ENCODE assay signal across 8 mouse cellular contexts in genomic region chr11:90250730-90251129, GRCm38 (mm10). TPM values are rescaled to one million over a fixed set of nuclear protein-coding genes. Genes with fewer than 3 reads are reported as not detected.
DNase-seq lines count a peak whose midpoint lies in the region; ATAC-seq and TF ChIP-seq lines count a peak whose summit lies in the region.

No protein-coding gene starts in this region.

- no peak for TF ChIP-seq EP300 in lung, postnatal 0 days (IDR thresholded peaks at IDR 0.05)

- peaks cover 12% of the 10 kb centered on the region for H3K4me1 ChIP-seq in lung, postnatal 0 days (ENCODE audit: insufficient read depth, low read depth, low read length)
- H3K4me1 ChIP-seq in forebrain, embryonic 13.5 days = peaks cover 33% of the 10 kb centered on the region
- H3K4me1 ChIP-seq in limb, embryonic 11.5 days (ENCODE audit: control insufficient read depth, insufficient read depth, low read length) = no peaks in the 10 kb centered on the region
- H3K4me1 ChIP-seq in neural tube, embryonic 14.5 days (ENCODE audit: control insufficient read depth, insufficient read depth, low read length) = 0 out of 2 replicates have a peak, but pooled peaks cover 10% of the 10 kb centered on the region

- H3K27ac ChIP-seq in lung, postnatal 0 days (ENCODE audit: low read length) = no peak overlapping the region
- H3K27ac ChIP-seq in forebrain, embryonic 13.5 days = no peak overlapping the region
- H3K27ac ChIP-seq in limb, embryonic 11.5 days (replicated peaks; ENCODE audit: low read depth, low read length) = no peak overlapping the region
- peak overlapping the region; percentile 92 for H3K27ac ChIP-seq in neural tube, embryonic 14.5 days (ENCODE audit: low read depth, low read length)

- H3K27me3 ChIP-seq in lung, postnatal 0 days (replicated peaks; ENCODE audit: insufficient read depth, low read length) = no peaks in the 10 kb centered on the region
- H3K27me3 ChIP-seq in forebrain, embryonic 13.5 days = no peaks in the 10 kb centered on the region
- no peaks in the 10 kb centered on the region for H3K27me3 ChIP-seq in limb, embryonic 11.5 days (ENCODE audit: control insufficient read depth, insufficient read depth, low read length)
- no peaks in the 10 kb centered on the region for H3K27me3 ChIP-seq in neural tube, embryonic 14.5 days (ENCODE audit: control insufficient read depth, insufficient read depth, low read length)

- TF ChIP-seq CTCF in lung, postnatal 0 days (IDR thresholded peaks at IDR 0.05) = no peak

- H3K36me3 ChIP-seq in lung, postnatal 0 days (ENCODE audit: insufficient read depth, low read length) = no peaks in the 10 kb centered on the region
- H3K36me3 ChIP-seq in forebrain, embryonic 13.5 days (ENCODE audit: poor library complexity, severe bottlenecking) = no peaks in the 10 kb centered on the region
- H3K36me3 ChIP-seq in limb, embryonic 11.5 days (ENCODE audit: control insufficient read depth, insufficient read depth, low read length) = no peaks in the 10 kb centered on the region
- H3K36me3 ChIP-seq in neural tube, embryonic 14.5 days (ENCODE audit: control insufficient read depth, insufficient read depth, low read length) = no peaks in the 10 kb centered on the region

- ATAC-seq in lung, postnatal 0 days = no peak
- no peak for ATAC-seq in forebrain, embryonic 13.5 days
- ATAC-seq in limb, embryonic 11.5 days (ENCODE audit: insufficient number of reproducible peaks, low FRiP score, low TSS enrichment, low read depth) = no peak
- ATAC-seq in neural tube, embryonic 14.5 days (ENCODE audit: low read depth) = no peak

- WGBS in lung, postnatal 0 days = 27% methylated on average over 7 of the region's 7 CpGs
- WGBS in forebrain, embryonic 13.5 days = 62% methylated on average over 7 of the region's 7 CpGs
- WGBS in limb, embryonic 11.5 days = 84% methylated on average over 7 of the region's 7 CpGs
- 62% methylated on average over 7 of the region's 7 CpGs for WGBS in neural tube, embryonic 14.5 days

- 0 out of 2 replicates have a peak overlapping the region, but pooled peaks have one; percentile 89 for H3K9ac ChIP-seq in lung, postnatal 0 days (replicated peaks; ENCODE audit: low read depth)
- peak overlapping the region; percentile 92 for H3K9ac ChIP-seq in forebrain, embryonic 13.5 days
- peak overlapping the region; percentile 92; the same call in 1 of the 2 replicates for H3K9ac ChIP-seq in limb, embryonic 11.5 days (ENCODE audit: low read length)
- H3K9ac ChIP-seq in neural tube, embryonic 14.5 days (replicated peaks; ENCODE audit: low read depth, low read length) = peak overlapping the region; percentile 96; the same call in 1 of the 2 replicates

- H3K4me3 ChIP-seq in lung, postnatal 0 days (ENCODE audit: low read depth, low read length) = peak overlapping the region; percentile 86
- H3K4me3 ChIP-seq in forebrain, embryonic 13.5 days = peak overlapping the region; percentile 81
- H3K4me3 ChIP-seq in limb, embryonic 11.5 days (ENCODE audit: low read depth, low read length) = peak overlapping the region; percentile 80
- peak overlapping the region; percentile 80 for H3K4me3 ChIP-seq in neural tube, embryonic 14.5 days (ENCODE audit: low read depth, low read length)

- no peak for DNase-seq in lung, postnatal 0 days (ENCODE audit: low spot score)
- DNase-seq in lung, postnatal 14 days = no peak
- no peak for DNase-seq in limb, embryonic 11.5 days (ENCODE audit: low spot score)
- DNase-seq in left cerebral cortex, adult 18-20 months (ENCODE audit: low spot score in 2 of 2) = no peak
- DNase-seq in spleen, adult 12 weeks (ENCODE audit: low spot score) = no peak
- DNase-seq in left cerebral cortex, adult 8-10 months (ENCODE audit: low spot score in 2 of 2) = no peak

- no peaks in the 10 kb centered on the region for H3K9me3 ChIP-seq in lung, postnatal 0 days (ENCODE audit: low read length)
- H3K9me3 ChIP-seq in forebrain, embryonic 13.5 days (replicated peaks) = no peaks in the 10 kb centered on the region
- no peaks in the 10 kb centered on the region for H3K9me3 ChIP-seq in limb, embryonic 11.5 days (ENCODE audit: control insufficient read depth, low read length)
- no peaks in the 10 kb centered on the region for H3K9me3 ChIP-seq in neural tube, embryonic 14.5 days (ENCODE audit: control insufficient read depth, low read length)

- H3K4me2 ChIP-seq in lung, postnatal 0 days (replicated peaks; ENCODE audit: low read depth, low read length) = peak overlapping the region; percentile 92
- H3K4me2 ChIP-seq in forebrain, embryonic 13.5 days = peak overlapping the region; percentile 81
- peak overlapping the region; percentile 62 for H3K4me2 ChIP-seq in limb, embryonic 11.5 days (ENCODE audit: low read depth, severe bottlenecking)
- H3K4me2 ChIP-seq in neural tube, embryonic 14.5 days (ENCODE audit: low read depth, low read length) = peak overlapping the region; percentile 85

RNA-seq across cellular contexts. Expression of gene Mmd, which starts 1.5 kb away (rescaled TPM):
- 32.5 and 35.8 TPM in 2 replicates for polyA plus RNA-seq in lung, postnatal 0 days (2015; fragmentation: Nextera tagmentation; extraction: Ambion mirVana)
- polyA plus RNA-seq in forebrain, embryonic 13.5 days (2015; fragmentation: Nextera tagmentation; extraction: Ambion mirVana) = 64.8 and 65.2 TPM in 2 replicates
- polyA plus RNA-seq in limb, embryonic 11.5 days (2014; fragmentation: Nextera tagmentation; extraction: Ambion mirVana) = 35.5 and 36.1 TPM in 2 replicates
- polyA plus RNA-seq in neural tube, embryonic 14.5 days (2014; fragmentation: Nextera tagmentation; extraction: Ambion mirVana) = 80.6 and 94.1 TPM in 2 replicates
- total RNA-seq in left cerebral cortex, adult 18-20 months (2021) = 100 to 1,000 TPM; 217 TPM
- total RNA-seq in left cerebral cortex, adult 8-10 months (2022) = 100 to 1,000 TPM; 184 to 215 (median 198) TPM
